Mouse (Mus musculus) spleen, adult 12 weeks (tissue): ENCODE results near the gene Dab1.

ENCODE experiments used
- DNase-seq: peaks from one replicate; pipeline ENCODE4 v3.0.0; 2022; ENCODE audit warnings: low spot score

Dab1 gene

GRCm38 (mm10) chr4:104113209-104114005 lies 494.2 kb downstream of the Dab1 start:
- no peak for DNase-seq

- DNase-seq = no peak
Measured at GRCm38 (mm10) chr4:104114006-104114361, 494.8 kb downstream of the Dab1 start.

GRCm38 (mm10) chr4:104120108-104120507 lies 500.9 kb downstream of the Dab1 start:
- no peak for DNase-seq

GRCm38 (mm10) chr4:104121959-104122358 lies 502.8 kb downstream of the Dab1 start:
- no peak for DNase-seq

- DNase-seq = no peak
Measured at GRCm38 (mm10) chr4:104122364-104122763, 503.2 kb downstream of the Dab1 start.

GRCm38 (mm10) chr4:104153637-104154036 lies 534.5 kb downstream of the Dab1 start:
- DNase-seq = no peak

GRCm38 (mm10) chr4:104178067-104178466 lies 558.9 kb downstream of the Dab1 start:
- no peak for DNase-seq

GRCm38 (mm10) chr4:104186311-104186710 lies 567.2 kb downstream of the Dab1 start:
- DNase-seq = no peak

GRCm38 (mm10) chr4:104198635-104199034 lies 579.5 kb downstream of the Dab1 start:
- no peak for DNase-seq

GRCm38 (mm10) chr4:104201686-104202085 lies 582.5 kb downstream of the Dab1 start:
- DNase-seq = no peak

- no peak for DNase-seq
Measured at GRCm38 (mm10) chr4:104204047-104204446, 584.9 kb downstream of the Dab1 start.

GRCm38 (mm10) chr4:104206639-104207038 lies 587.5 kb downstream of the Dab1 start:
- no peak for DNase-seq

- DNase-seq = no peak
Measured at GRCm38 (mm10) chr4:104209081-104209480, 589.9 kb downstream of the Dab1 start.

- no peak for DNase-seq
Measured at GRCm38 (mm10) chr4:104210796-104211195, 591.6 kb downstream of the Dab1 start.

- DNase-seq = no peak
Measured at GRCm38 (mm10) chr4:104211531-104212455, 592.6 kb downstream of the Dab1 start.

- no peak for DNase-seq
Measured at GRCm38 (mm10) chr4:104214724-104215123, 595.6 kb downstream of the Dab1 start.

- no peak for DNase-seq
Measured at GRCm38 (mm10) chr4:104217336-104217735, 598.2 kb downstream of the Dab1 start.

GRCm38 (mm10) chr4:104218765-104219164 lies 599.6 kb downstream of the Dab1 start:
- DNase-seq = no peak

GRCm38 (mm10) chr4:104220099-104220498 lies 600.9 kb downstream of the Dab1 start:
- DNase-seq = no peak

GRCm38 (mm10) chr4:104229296-104229695 lies 610.1 kb downstream of the Dab1 start:
- DNase-seq = no peak

- no peak for DNase-seq
Measured at GRCm38 (mm10) chr4:104246506-104246905, 627.3 kb downstream of the Dab1 start.

GRCm38 (mm10) chr4:104249462-104249861 lies 630.3 kb downstream of the Dab1 start:
- DNase-seq = no peak

GRCm38 (mm10) chr4:104257776-104258175 lies 638.6 kb downstream of the Dab1 start:
- DNase-seq = no peak
